Mouse (Mus musculus): ENCODE data around the gene Zfp385b. TPM values are rescaled to one million over a fixed set of nuclear protein-coding genes. Genes with fewer than 3 reads are reported as not detected.

Zfp385b gene
- polyA plus RNA-seq, 1 experiment = not detected

- no peak for TF ChIP-seq GATA1 (IDR thresholded peaks at IDR 0.05; ENCODE audit: low read length)
Measured at GRCm38 (mm10) chr2:77500480-77500879, 319.0 kb downstream of the Zfp385b start.

- no peak for TF ChIP-seq GATA1 (IDR thresholded peaks at IDR 0.05; ENCODE audit: low read length)
Measured at GRCm38 (mm10) chr2:77498379-77498778, 321.1 kb downstream of the Zfp385b start.

- no peak for TF ChIP-seq GATA1 (IDR thresholded peaks at IDR 0.05; ENCODE audit: low read length)
Measured at GRCm38 (mm10) chr2:77497942-77498341, 321.5 kb downstream of the Zfp385b start.

- TF ChIP-seq GATA1 (IDR thresholded peaks at IDR 0.05; ENCODE audit: low read length) = no peak
Measured at GRCm38 (mm10) chr2:77496071-77496470, 323.4 kb downstream of the Zfp385b start.

GRCm38 (mm10) chr2:77495344-77495743 is 324.1 kb downstream of the Zfp385b start:
- no peak for TF ChIP-seq GATA1 (IDR thresholded peaks at IDR 0.05; ENCODE audit: low read length)

- TF ChIP-seq GATA1 (IDR thresholded peaks at IDR 0.05; ENCODE audit: low read length) = no peak
Measured at GRCm38 (mm10) chr2:77493695-77494094, 325.7 kb downstream of the Zfp385b start.

- no peak for TF ChIP-seq GATA1 (IDR thresholded peaks at IDR 0.05; ENCODE audit: low read length)
Measured at GRCm38 (mm10) chr2:77487151-77487550, 332.3 kb downstream of the Zfp385b start.

- TF ChIP-seq GATA1 (IDR thresholded peaks at IDR 0.05; ENCODE audit: low read length) = no peak
Measured at GRCm38 (mm10) chr2:77481274-77481673, 338.2 kb downstream of the Zfp385b start.

- no peak for TF ChIP-seq GATA1 (IDR thresholded peaks at IDR 0.05; ENCODE audit: low read length)
Measured at GRCm38 (mm10) chr2:77477536-77477935, 341.9 kb downstream of the Zfp385b start.

- no peak for TF ChIP-seq GATA1 (IDR thresholded peaks at IDR 0.05; ENCODE audit: low read length)
Measured at GRCm38 (mm10) chr2:77476444-77476843, 343.0 kb downstream of the Zfp385b start.

- TF ChIP-seq GATA1 (IDR thresholded peaks at IDR 0.05; ENCODE audit: low read length) = no peak
Measured at GRCm38 (mm10) chr2:77472254-77472837, 347.1 kb downstream of the Zfp385b start.

GRCm38 (mm10) chr2:77470716-77471115 is 348.7 kb downstream of the Zfp385b start:
- TF ChIP-seq GATA1 (IDR thresholded peaks at IDR 0.05; ENCODE audit: low read length) = no peak

- no peak for TF ChIP-seq GATA1 (IDR thresholded peaks at IDR 0.05; ENCODE audit: low read length)
Measured at GRCm38 (mm10) chr2:77461413-77461812, 358.0 kb downstream of the Zfp385b start.

GRCm38 (mm10) chr2:77460011-77460410 is 359.4 kb downstream of the Zfp385b start:
- TF ChIP-seq GATA1 (IDR thresholded peaks at IDR 0.05; ENCODE audit: low read length) = no peak

- TF ChIP-seq GATA1 (IDR thresholded peaks at IDR 0.05; ENCODE audit: low read length) = no peak
Measured at GRCm38 (mm10) chr2:77458431-77458830, 361.0 kb downstream of the Zfp385b start.

GRCm38 (mm10) chr2:77457120-77457519 is 362.3 kb downstream of the Zfp385b start:
- no peak for TF ChIP-seq GATA1 (IDR thresholded peaks at IDR 0.05; ENCODE audit: low read length)

GRCm38 (mm10) chr2:77456602-77457001 is 362.8 kb downstream of the Zfp385b start:
- no peak for TF ChIP-seq GATA1 (IDR thresholded peaks at IDR 0.05; ENCODE audit: low read length)
